33 mouse cellular contexts compared by ENCODE assay signal in genomic region chr2:155696851-155697250, GRCm38 (mm10). TPM values are rescaled to one million over a fixed set of nuclear protein-coding genes. Genes with fewer than 3 reads are reported as not detected.
A peak's percentile ranks its signal among the peaks of the same experiment; 100 is the strongest.
DNase-seq lines count a peak whose midpoint lies in the region; ATAC-seq lines count a peak whose summit lies in the region.
"Had no signal": no experiment of that assay in that cellular context is flagged by ENCODE, and none has a peak within 500 bp of the region (broad histone marks: within the 10 kb centered on the region; RNA-seq: fewer than 3 reads in every experiment).

No protein-coding gene starts in this region.

- no peak overlapping the region for H3K4me2 ChIP-seq in midbrain, embryonic 11.5 days
- no peak overlapping the region for H3K4me2 ChIP-seq in midbrain, embryonic 16.5 days (ENCODE audit: low read length)
- H3K4me2 ChIP-seq: heart, embryonic 11.5 days; hindbrain, embryonic 14.5 days; limb, embryonic 13.5 days; lung, embryonic 14.5 days; neural tube, embryonic 13.5 days had no signal

- H3K27me3 ChIP-seq in midbrain, embryonic 11.5 days (ENCODE audit: control insufficient read depth, insufficient read depth, low read length), result no peaks in the 10 kb centered on the region
- H3K27me3 ChIP-seq in midbrain, embryonic 16.5 days (ENCODE audit: control insufficient read depth, insufficient read depth, low read depth, low read length), result no peaks in the 10 kb centered on the region
- H3K27me3 ChIP-seq: limb, embryonic 13.5 days; neural tube, embryonic 13.5 days had no signal

- no peak overlapping the region for H3K4me3 ChIP-seq in midbrain, embryonic 11.5 days (ENCODE audit: low read depth, low read length)
- no peak overlapping the region for H3K4me3 ChIP-seq in midbrain, embryonic 16.5 days (ENCODE audit: low read depth, low read length)
- H3K4me3 ChIP-seq: forebrain, embryonic 10.5 days; limb, embryonic 13.5 days; midbrain, embryonic 10.5 days; neural tube, embryonic 13.5 days had no signal

- ATAC-seq in midbrain, embryonic 11.5 days (ENCODE audit: low FRiP score), result no peak
- no peak for ATAC-seq in midbrain, embryonic 16.5 days
- ATAC-seq in megakaryocyte progenitor cell, adult 5-6 weeks (replicated peaks; ENCODE audit: poor library complexity), result peak; percentile 29
- ATAC-seq: forebrain, embryonic 16.5 days had no signal

- peak; percentile 36 for DNase-seq in cerebellum, adult 9-10 months
- no peak for DNase-seq in cerebellum, postnatal 25 days
- DNase-seq in midbrain, embryonic 11.5 days (ENCODE audit: low spot score, missing footprints), result peak; percentile 81
- no peak for DNase-seq in thymus, postnatal 36 days
- no peak for DNase-seq in left cerebral cortex, adult 18-20 months (ENCODE audit: low spot score in 2 of 2)

- H3K4me1 ChIP-seq in midbrain, embryonic 11.5 days (ENCODE audit: control insufficient read depth, insufficient read depth, low read length), result no peaks in the 10 kb centered on the region
- no peaks in the 10 kb centered on the region for H3K4me1 ChIP-seq in midbrain, embryonic 16.5 days (ENCODE audit: control insufficient read depth, insufficient read depth, low read length)
- H3K4me1 ChIP-seq: limb, embryonic 13.5 days; midbrain, embryonic 10.5 days; neural tube, embryonic 13.5 days had no signal

- 77% methylated on average over 7 of the region's 7 CpGs for WGBS in midbrain, embryonic 11.5 days
- WGBS in midbrain, embryonic 16.5 days, result 72% methylated on average over 7 of the region's 7 CpGs

- no peaks in the 10 kb centered on the region; the same call in 1 of the 2 replicates for H3K36me3 ChIP-seq in midbrain, embryonic 11.5 days (ENCODE audit: control insufficient read depth, insufficient read depth, low read length)
- peaks cover 9% of the 10 kb centered on the region; the same call in 1 of the 2 replicates for H3K36me3 ChIP-seq in midbrain, embryonic 16.5 days (ENCODE audit: control insufficient read depth, insufficient read depth, low read length)

- no peaks in the 10 kb centered on the region for H3K9me3 ChIP-seq in midbrain, embryonic 11.5 days (ENCODE audit: control insufficient read depth, low read length)
- H3K9me3 ChIP-seq in midbrain, embryonic 16.5 days (replicated peaks; ENCODE audit: control insufficient read depth, low read length, poor library complexity, severe bottlenecking), result no peaks in the 10 kb centered on the region
- H3K9me3 ChIP-seq: forebrain, embryonic 10.5 days; limb, embryonic 13.5 days; midbrain, embryonic 10.5 days; neural tube, embryonic 13.5 days had no signal

- H3K27ac ChIP-seq in midbrain, embryonic 11.5 days (ENCODE audit: low read depth, low read length), result no peak overlapping the region
- no peak overlapping the region for H3K27ac ChIP-seq in midbrain, embryonic 16.5 days (ENCODE audit: low read length)
- H3K27ac ChIP-seq: forebrain, embryonic 10.5 days; hindbrain, embryonic 14.5 days; limb, embryonic 13.5 days; liver, embryonic 14.5 days; midbrain, embryonic 10.5 days; neural tube, embryonic 13.5 days had no signal

- H3K9ac ChIP-seq in midbrain, embryonic 11.5 days (ENCODE audit: low read length), result no peak overlapping the region
- H3K9ac ChIP-seq in midbrain, embryonic 16.5 days (ENCODE audit: low read depth, low read length), result no peak overlapping the region
- H3K9ac ChIP-seq: hindbrain, embryonic 14.5 days; limb, embryonic 13.5 days; liver, embryonic 14.5 days; lung, embryonic 14.5 days; neural tube, embryonic 13.5 days had no signal

RNA-seq across cellular contexts. Expression of gene Trpc4ap, which starts 4.7 kb away (rescaled TPM):
- 138 and 144 TPM in 2 replicates for polyA plus RNA-seq in midbrain, embryonic 11.5 days (2014; fragmentation: Nextera tagmentation; extraction: Ambion mirVana)
- 152 and 157 TPM in 2 replicates for polyA plus RNA-seq in midbrain, embryonic 16.5 days (2015; fragmentation: Nextera tagmentation; extraction: Ambion mirVana)
- total RNA-seq in megakaryocyte progenitor cell, adult 5-6 weeks (2015), result 59.0 and 62.9 TPM in 2 replicates
- total RNA-seq in megakaryocyte progenitor cell, adult 5-6 weeks (2017), result 73.1 and 89.6 TPM in 2 replicates
- 100 to 1,000 TPM; 142 to 144 TPM for total RNA-seq in left cerebral cortex, adult 18-20 months (2021)

RNA-seq across cellular contexts. Expression of gene Edem2, which starts 32.4 kb away (rescaled TPM):
- polyA plus RNA-seq in midbrain, embryonic 11.5 days (2014; fragmentation: Nextera tagmentation; extraction: Ambion mirVana), result 32.3 and 34.6 TPM in 2 replicates
- 46.3 and 49.6 TPM in 2 replicates for polyA plus RNA-seq in midbrain, embryonic 16.5 days (2015; fragmentation: Nextera tagmentation; extraction: Ambion mirVana)
- total RNA-seq in megakaryocyte progenitor cell, adult 5-6 weeks (2015), result 47.1 and 55.0 TPM in 2 replicates
- 58.2 and 70.9 TPM in 2 replicates for total RNA-seq in megakaryocyte progenitor cell, adult 5-6 weeks (2017)
- total RNA-seq in left cerebral cortex, adult 18-20 months (2021), result 10 to 100 TPM; 18.2 to 19.9 TPM

RNA-seq across cellular contexts. Expression of gene Gm17581, which starts 38.8 kb away (rescaled TPM):
- polyA plus RNA-seq in midbrain, embryonic 11.5 days (2014; fragmentation: Nextera tagmentation; extraction: Ambion mirVana), result not detected in 2 replicates
- polyA plus RNA-seq in midbrain, embryonic 16.5 days (2015; fragmentation: Nextera tagmentation; extraction: Ambion mirVana), result not detected in 2 replicates
- total RNA-seq in megakaryocyte progenitor cell, adult 5-6 weeks (2015), result not detected in 2 replicates
- not detected in 2 replicates for total RNA-seq in megakaryocyte progenitor cell, adult 5-6 weeks (2017)
- total RNA-seq in left cerebral cortex, adult 18-20 months (2021), result not detected
- total RNA-seq: adrenal gland, adult 18-20 months; adrenal gland, postnatal 25 days; gastrocnemius, adult 8-10 months; heart, postnatal 36 days; layer of hippocampus, postnatal 10 days; left cerebral cortex, adult 8-10 months; left cerebral cortex, postnatal 36 days; midbrain, postnatal 0 days had no signal
- polyA plus RNA-seq: CD4-positive, CD25-positive, alpha-beta regulatory T cell, adult 4 months; embryonic facial prominence, embryonic 11.5 days; forebrain, embryonic 10.5 days; forebrain, embryonic 16.5 days; gonadal fat pad, adult 2 months; heart, embryonic 11.5 days; heart, embryonic 16.5 days; hindbrain, embryonic 14.5 days; inflammation-experienced regulatory T-cells, adult 6 months; kidney, embryonic 14.5 days; limb, embryonic 13.5 days; liver, embryonic 14.5 days; lung, embryonic 14.5 days; midbrain, embryonic 10.5 days; midbrain, postnatal 0 days; neural tube, embryonic 13.5 days; spleen, adult 2 months; thymus, adult 2 months; urinary bladder, adult 2 months had no signal

RNA-seq across cellular contexts. Expression of gene Procr, which starts 54.1 kb away (rescaled TPM):
- polyA plus RNA-seq in midbrain, embryonic 11.5 days (2014; fragmentation: Nextera tagmentation; extraction: Ambion mirVana), result 2.4 and 3.2 TPM in 2 replicates
- polyA plus RNA-seq in midbrain, embryonic 16.5 days (2015; fragmentation: Nextera tagmentation; extraction: Ambion mirVana), result 2.4 and 2.8 TPM in 2 replicates
- 0.89 TPM in 1 of 2 replicates, not detected in the other for total RNA-seq in megakaryocyte progenitor cell, adult 5-6 weeks (2015)
- 3.1 and 6.1 TPM in 2 replicates for total RNA-seq in megakaryocyte progenitor cell, adult 5-6 weeks (2017)
- 1 to 10 TPM; 1.6 to 2.0 TPM for total RNA-seq in left cerebral cortex, adult 18-20 months (2021)
- polyA plus RNA-seq: CD4-positive, CD25-positive, alpha-beta regulatory T cell, adult 4 months had no signal

Comparison
In these comparisons a context has a peak if more than half of its experiments do, and no peak if none do; other contexts are left out.
1. DNase-seq: peak in cerebellum, adult 9-10 months (single experiment) and midbrain, embryonic 11.5 days (single experiment); none in cerebellum, postnatal 25 days (0 of 2), thymus, postnatal 36 days (0 of 2) and left cerebral cortex, adult 18-20 months (0 of 2).